Mouse (Mus musculus): ENCODE measurements around the gene Camta2. TPM values are rescaled to one million over a fixed set of nuclear protein-coding genes. Genes with fewer than 3 reads are reported as not detected.

Gene Camta2
- polyA plus RNA-seq, 1 experiment from 2014 or later: 16.9 TPM

DNA sequence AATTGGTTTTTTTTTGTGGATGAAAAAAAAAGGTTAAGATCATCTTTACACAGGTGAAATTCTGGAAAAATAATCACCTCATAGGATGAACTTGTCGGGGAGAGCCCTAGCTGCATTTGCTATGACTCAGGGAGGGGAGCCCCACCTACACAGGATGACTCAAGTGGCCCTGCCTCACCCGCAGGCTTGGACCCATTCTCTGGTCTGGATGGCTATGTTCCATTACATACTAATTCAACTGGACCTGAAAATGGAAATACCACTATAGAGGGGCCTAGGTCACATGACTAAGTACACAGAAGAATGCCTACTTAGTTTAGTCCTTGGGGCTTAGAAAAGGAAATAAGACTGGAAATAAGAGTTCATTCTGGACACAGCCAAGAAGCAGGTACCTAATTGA, 36.5 kb downstream of the Camta2 start:
- no peak for ATAC-seq (ENCODE audit: low read depth)
- Histone ChIP-seq H3K4me1 (replicated peaks) (peaks cover 64% of the 10 kb centered on the region), H3K9ac (no peak overlapping the region), H3K36me3 (peaks cover 42% of the 10 kb centered on the region), H3K4me2 (no peak overlapping the region), H3K27ac (replicated peaks) (no peak overlapping the region), H3K4me3 (no peak overlapping the region), H3K9me3 (no peaks in the 10 kb centered on the region), H3K27me3 (no peaks in the 10 kb centered on the region)
- 84% methylated on average over 2 of the region's 2 CpGs for WGBS

GRCm38 (mm10) chr11:70650322-70651175, 37.4 kb downstream of the Camta2 start:
- H3K36me3 ChIP-seq: peaks cover 44% of the 10 kb centered on the region
- H3K4me3 ChIP-seq: 0 out of 2 replicates have a peak overlapping the region, but pooled peaks have one; percentile 1
- WGBS: 78% methylated on average over 12 of the region's 12 CpGs
- H3K9ac ChIP-seq: no peak overlapping the region
- no peak for ATAC-seq (ENCODE audit: low read depth)
- H3K4me1 ChIP-seq (replicated peaks): peaks cover 64% of the 10 kb centered on the region
- H3K4me2 ChIP-seq: 0 out of 2 replicates have a peak overlapping the region, but pooled peaks have one; percentile 1
- H3K27ac ChIP-seq (replicated peaks): no peak overlapping the region
- no peaks in the 10 kb centered on the region for H3K9me3 ChIP-seq
- H3K27me3 ChIP-seq: no peaks in the 10 kb centered on the region

DNA sequence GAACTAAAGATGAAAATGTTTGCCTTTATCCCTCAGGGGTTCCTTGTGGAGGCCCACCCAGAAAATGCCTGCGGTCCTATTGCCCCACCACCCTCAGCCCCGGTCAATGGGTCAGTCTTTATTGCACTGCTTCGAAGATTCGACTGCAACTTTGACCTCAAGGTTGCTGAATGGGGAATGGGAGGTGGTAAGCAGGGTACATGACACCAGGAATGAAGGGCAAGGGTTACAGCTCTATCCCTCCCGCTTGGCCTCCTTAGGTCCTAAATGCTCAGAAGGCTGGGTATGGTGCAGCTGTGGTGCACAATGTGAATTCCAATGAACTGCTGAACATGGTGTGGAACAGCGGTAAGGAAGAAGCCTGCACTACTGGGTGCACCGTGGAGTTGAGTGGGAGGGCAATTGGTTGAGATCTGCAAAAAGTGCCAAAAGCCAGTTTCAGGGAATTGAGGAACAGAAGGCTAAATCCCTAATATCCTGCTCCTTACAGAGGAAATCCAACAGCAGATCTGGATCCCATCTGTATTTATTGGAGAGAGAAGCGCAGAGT, 38.6 kb downstream of the Camta2 start:
- ATAC-seq (ENCODE audit: low read depth): no peak
- H3K4me3 ChIP-seq: peak overlapping the region; percentile 87; the same call in 1 of the 2 replicates
- WGBS: 78% methylated on average over 8 of the region's 8 CpGs
- H3K4me1 ChIP-seq (replicated peaks): peaks cover 66% of the 10 kb centered on the region
- no peak overlapping the region for H3K9ac ChIP-seq
- H3K27ac ChIP-seq (replicated peaks): no peak overlapping the region
- H3K4me2 ChIP-seq: no peak overlapping the region; the same call in 1 of the 2 replicates
- peaks cover 57% of the 10 kb centered on the region for H3K36me3 ChIP-seq
- no peaks in the 10 kb centered on the region for H3K9me3 ChIP-seq
- H3K27me3 ChIP-seq: no peaks in the 10 kb centered on the region

- no peak for ATAC-seq (ENCODE audit: low read depth)
- peak overlapping the region; percentile 87 for H3K4me3 ChIP-seq
- no peak overlapping the region for H3K27ac ChIP-seq (replicated peaks)
- H3K27me3 ChIP-seq: no peaks in the 10 kb centered on the region
- 90% methylated on average over 4 of the region's 4 CpGs for WGBS
- peak overlapping the region; percentile 100 for H3K4me2 ChIP-seq
- peaks cover 65% of the 10 kb centered on the region for H3K4me1 ChIP-seq (replicated peaks)
- no peaks in the 10 kb centered on the region for H3K9me3 ChIP-seq
- H3K9ac ChIP-seq: peak overlapping the region; percentile 93
- H3K36me3 ChIP-seq: peaks cover 64% of the 10 kb centered on the region
Measured at GRCm38 (mm10) chr11:70648512-70648911, 39.4 kb downstream of the Camta2 start.

DNA sequence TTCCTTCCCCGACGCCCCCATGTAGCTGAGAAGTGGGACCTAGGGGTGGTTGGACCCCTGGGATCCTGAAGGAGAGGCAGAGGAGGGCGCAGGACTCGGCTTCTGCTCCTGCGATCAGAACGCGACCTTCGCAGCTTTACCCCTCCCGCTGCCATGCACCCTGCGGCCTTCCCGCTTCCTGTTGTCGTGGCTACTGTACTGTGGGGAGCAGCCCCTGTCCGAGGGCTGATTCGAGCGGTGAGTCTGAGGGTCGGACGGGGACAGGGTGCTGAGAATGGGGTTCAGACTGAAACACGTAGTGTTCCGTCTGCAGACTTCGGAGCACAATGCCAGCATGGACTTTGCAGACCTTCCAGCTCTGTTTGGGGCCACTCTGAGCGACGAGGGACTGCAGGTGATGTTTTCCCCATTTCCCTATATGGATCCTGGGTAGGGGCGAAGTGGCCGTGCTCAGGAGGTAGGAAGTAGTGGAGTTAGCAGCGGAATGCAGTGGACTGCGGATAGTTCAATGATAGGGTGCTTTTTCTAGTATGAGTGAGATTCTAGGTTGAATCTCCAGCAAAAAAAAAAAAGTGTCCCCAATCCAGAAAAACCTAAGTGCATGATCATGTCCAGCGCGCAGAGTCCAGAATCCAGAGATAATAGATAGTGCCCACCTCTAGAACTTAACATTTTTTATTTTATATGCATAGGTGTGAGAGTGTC, 40.0 kb downstream of the Camta2 start:
- peaks cover 71% of the 10 kb centered on the region for H3K36me3 ChIP-seq
- peak overlapping the region; percentile 94 for H3K27ac ChIP-seq (replicated peaks)
- H3K27me3 ChIP-seq: no peaks in the 10 kb centered on the region
- peak; percentile 19 for ATAC-seq (ENCODE audit: low read depth)
- H3K9ac ChIP-seq: peak overlapping the region; percentile 93
- H3K4me1 ChIP-seq (replicated peaks): peaks cover 59% of the 10 kb centered on the region
- no peaks in the 10 kb centered on the region for H3K9me3 ChIP-seq
- H3K4me2 ChIP-seq: peak overlapping the region; percentile 100
- H3K4me3 ChIP-seq: peak overlapping the region; percentile 87
- 4% methylated on average over 28 of the region's 28 CpGs for WGBS

- Histone ChIP-seq H3K9me3 (no peaks in the 10 kb centered on the region), H3K27ac (replicated peaks) (peak within 1 kb of the TSS; percentile 94), H3K4me1 (replicated peaks) (peaks cover 50% of the 10 kb centered on the region), H3K36me3 (peaks cover 66% of the 10 kb centered on the region), H3K4me3 (peak within 1 kb of the TSS; percentile 87), H3K9ac (peak within 1 kb of the TSS; percentile 93), H3K27me3 (no peaks in the 10 kb centered on the region), H3K4me2 (peak within 1 kb of the TSS; percentile 100)
- peak; percentile 91 for ATAC-seq (ENCODE audit: low read depth)
- WGBS: under 1% methylated on average over 63 of the region's 63 CpGs
Measured at GRCm38 (mm10) chr11:70646691-70647650, 40.9 kb downstream of the Camta2 start, which contains the start of the genes Rnf167 and Slc25a11. TSS of gene Rnf167 (plus strand) at chr11:70647235. TSS of gene Slc25a11 (minus strand) at chr11:70647479.

DNA sequence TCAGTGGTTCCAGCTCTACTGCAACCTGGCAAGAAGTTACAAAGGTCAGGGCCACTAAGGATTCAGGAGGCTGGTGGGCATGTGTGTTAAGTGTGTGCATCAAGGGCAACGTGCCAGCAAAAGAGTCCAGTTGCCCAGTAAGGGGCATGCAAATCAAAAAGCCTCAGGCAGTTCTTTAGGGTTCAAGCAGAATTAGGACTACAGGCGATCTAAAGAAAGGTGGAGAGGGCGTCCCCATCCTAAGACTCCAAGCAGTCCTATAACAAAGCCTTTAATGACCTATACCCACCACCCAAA, 41.7 kb downstream of the Camta2 start:
- 16% methylated on average over 3 of the region's 3 CpGs for WGBS
- Histone ChIP-seq H3K9me3 (no peaks in the 10 kb centered on the region), H3K36me3 (peaks cover 59% of the 10 kb centered on the region), H3K27ac (replicated peaks) (peak overlapping the region; percentile 91), H3K4me2 (peak overlapping the region; percentile 100), H3K4me1 (replicated peaks) (peaks cover 42% of the 10 kb centered on the region), H3K9ac (peak overlapping the region; percentile 90), H3K4me3 (peak overlapping the region; percentile 87), H3K27me3 (no peaks in the 10 kb centered on the region)
- ATAC-seq (ENCODE audit: low read depth): no peak

- 94% methylated on average over 12 of the region's 12 CpGs for WGBS
- Histone ChIP-seq H3K4me1 (replicated peaks) (peaks cover 37% of the 10 kb centered on the region), H3K4me3 (peak overlapping the region; percentile 87), H3K9me3 (no peaks in the 10 kb centered on the region), H3K36me3 (peaks cover 53% of the 10 kb centered on the region), H3K4me2 (peak overlapping the region; percentile 100), H3K9ac (peak overlapping the region; percentile 90), H3K27me3 (no peaks in the 10 kb centered on the region), H3K27ac (replicated peaks) (peak overlapping the region; percentile 91; the same call in 1 of the 2 replicates)
- no peak for ATAC-seq (ENCODE audit: low read depth)
Measured at GRCm38 (mm10) chr11:70645461-70646258, 42.2 kb downstream of the Camta2 start.

DNA sequence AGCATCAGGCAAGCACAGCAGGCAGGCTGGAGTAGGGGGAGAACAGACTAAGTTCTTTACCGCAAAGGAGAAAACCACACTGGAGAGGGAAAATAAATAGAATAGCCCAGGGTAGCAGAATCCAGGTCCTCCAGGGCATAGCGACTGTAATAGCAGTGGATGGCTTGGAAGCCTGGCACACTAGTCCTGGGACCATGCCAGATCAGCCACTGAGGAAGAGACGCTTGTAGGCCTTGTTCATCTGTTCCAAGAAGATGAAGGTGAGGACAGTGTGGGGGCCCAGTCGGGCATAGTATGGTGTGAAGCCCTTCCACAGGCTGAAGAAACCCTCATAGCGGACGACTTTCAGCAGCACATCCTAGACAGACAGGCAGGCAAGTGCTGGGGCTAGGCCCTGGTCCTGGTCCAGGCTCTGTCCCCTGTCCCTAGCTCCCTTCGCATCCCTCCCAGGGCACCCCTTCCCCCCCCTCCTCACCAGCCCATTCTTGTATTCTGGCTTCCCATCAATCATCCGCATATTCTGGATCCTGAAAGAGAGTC, 43.3 kb downstream of the Camta2 start:
- no peak for ATAC-seq (ENCODE audit: low read depth)
- Histone ChIP-seq H3K27ac (replicated peaks) (no peak overlapping the region), H3K27me3 (no peaks in the 10 kb centered on the region), H3K36me3 (peaks cover 43% of the 10 kb centered on the region), H3K9ac (0 out of 2 replicates have a peak overlapping the region, but pooled peaks have one; percentile 13), H3K4me1 (replicated peaks) (peaks cover 34% of the 10 kb centered on the region), H3K4me2 (no peak overlapping the region), H3K4me3 (no peak overlapping the region), H3K9me3 (no peaks in the 10 kb centered on the region)
- WGBS: 98% methylated on average over 8 of the region's 8 CpGs

GRCm38 (mm10) chr11:70643051-70643450, 44.9 kb downstream of the Camta2 start:
- Histone ChIP-seq H3K4me1 (replicated peaks) (peaks cover 21% of the 10 kb centered on the region), H3K9me3 (no peaks in the 10 kb centered on the region), H3K36me3 (peaks cover 34% of the 10 kb centered on the region), H3K27ac (replicated peaks) (no peak overlapping the region), H3K9ac (no peak overlapping the region), H3K27me3 (no peaks in the 10 kb centered on the region), H3K4me2 (no peak overlapping the region), H3K4me3 (no peak overlapping the region)
- WGBS: 90% methylated on average over 6 of the region's 6 CpGs
- no peak for ATAC-seq (ENCODE audit: low read depth)

Measured in neural tube, embryonic 13.5 days (tissue).